In genomic region chr9:56191498-56192455, GRCm38 (mm10) we compare ENCODE assay signal across 11 mouse cellular contexts. TPM values are rescaled to one million over a fixed set of nuclear protein-coding genes. Genes with fewer than 3 reads are reported as not detected.
DNase-seq lines count a peak whose midpoint lies in the region; ATAC-seq and TF ChIP-seq lines count a peak whose summit lies in the region.
"Had no signal": no experiment of that assay in that cellular context is flagged by ENCODE, and none has a peak within 500 bp of the region (broad histone marks: within the 10 kb centered on the region; RNA-seq: fewer than 3 reads in every experiment).

No protein-coding gene starts in this region.

- TF ChIP-seq CTCF in cerebellum, adult 2 months (IDR thresholded peaks at IDR 0.05; ENCODE audit: borderline replicate concordance, insufficient read depth, low read depth, low read length) = no peak

- WGBS in hindbrain, embryonic 14.5 days = 44% methylated on average over 11 of the region's 11 CpGs
- WGBS in midbrain, embryonic 13.5 days = 55% methylated on average over 11 of the region's 11 CpGs
- WGBS in cerebellum, adult 2 months = 53% methylated on average over 11 of the region's 11 CpGs

- no peaks in the 10 kb centered on the region for H3K9me3 ChIP-seq in hindbrain, embryonic 14.5 days (ENCODE audit: control insufficient read depth, low read length)
- H3K9me3 ChIP-seq in midbrain, embryonic 13.5 days = no peaks in the 10 kb centered on the region
- H3K9me3 ChIP-seq: embryonic facial prominence, embryonic 12.5 days had no signal

- no peaks in the 10 kb centered on the region for H3K36me3 ChIP-seq in hindbrain, embryonic 14.5 days (replicated peaks; ENCODE audit: control insufficient read depth, insufficient read depth)
- H3K36me3 ChIP-seq in midbrain, embryonic 13.5 days = no peaks in the 10 kb centered on the region
- H3K36me3 ChIP-seq: embryonic facial prominence, embryonic 12.5 days had no signal

- no peak overlapping the region for H3K4me3 ChIP-seq in hindbrain, embryonic 14.5 days (replicated peaks; ENCODE audit: low read length)
- no peak overlapping the region for H3K4me3 ChIP-seq in midbrain, embryonic 13.5 days (replicated peaks)
- H3K4me3 ChIP-seq in cerebellum, adult 2 months (replicated peaks; ENCODE audit: insufficient read depth, low read depth, low read length) = no peak overlapping the region
- H3K4me3 ChIP-seq: embryonic facial prominence, embryonic 12.5 days had no signal

- peak overlapping the region; percentile 72 for H3K27ac ChIP-seq in hindbrain, embryonic 14.5 days
- H3K27ac ChIP-seq in midbrain, embryonic 13.5 days = peak overlapping the region; percentile 30; the same call in 1 of the 2 replicates
- no peak overlapping the region for H3K27ac ChIP-seq in cerebellum, adult 2 months (ENCODE audit: insufficient read depth, low read length)
- H3K27ac ChIP-seq: embryonic facial prominence, embryonic 12.5 days had no signal

- H3K27me3 ChIP-seq in hindbrain, embryonic 14.5 days (ENCODE audit: control insufficient read depth, insufficient read depth, low read length) = no peaks in the 10 kb centered on the region
- H3K27me3 ChIP-seq in midbrain, embryonic 13.5 days = 0 out of 2 replicates have a peak, but pooled peaks cover 9% of the 10 kb centered on the region
- no peaks in the 10 kb centered on the region for H3K27me3 ChIP-seq in cerebellum, adult 2 months (ENCODE audit: control insufficient read depth, insufficient read depth, low read length)
- H3K27me3 ChIP-seq: embryonic facial prominence, embryonic 12.5 days had no signal

- intact Hi-C loops in left cerebral cortex, postnatal 4 days (cut with DNase I) = no loop called here

- peak; percentile 49 for ATAC-seq in hindbrain, embryonic 14.5 days (ENCODE audit: low FRiP score)
- ATAC-seq in midbrain, embryonic 13.5 days = peak; percentile 71; the same call in 1 of the 2 replicates
- no peak for ATAC-seq in frontal cortex, adult (ENCODE audit: low TSS enrichment)
- no peak for ATAC-seq in erythroid progenitor cell, adult 5-6 weeks (replicated peaks; ENCODE audit: low FRiP score, poor library complexity, severe bottlenecking)
- ATAC-seq: liver, postnatal 0 days had no signal

- no peak for TF ChIP-seq POLR2A in cerebellum, adult 2 months (IDR thresholded peaks at IDR 0.05; ENCODE audit: borderline replicate concordance, insufficient read depth, low read length)

- DNase-seq in left cerebral cortex, postnatal 4 days = peak; percentile 25
- DNase-seq in left cerebral cortex, adult 18-20 months (ENCODE audit: low spot score in 2 of 2) = no peak
- DNase-seq in hindbrain, embryonic 14.5 days (ENCODE audit: low spot score) = peak; percentile 65
- DNase-seq in cerebellum, adult 2 months = no peak
- DNase-seq: adrenal gland, postnatal 14 days; heart, postnatal 4 days; liver, postnatal 0 days had no signal

- H3K4me1 ChIP-seq in hindbrain, embryonic 14.5 days (replicated peaks; ENCODE audit: control insufficient read depth, insufficient read depth, low read length) = peaks cover 13% of the 10 kb centered on the region
- peaks cover 19% of the 10 kb centered on the region for H3K4me1 ChIP-seq in midbrain, embryonic 13.5 days (replicated peaks)
- H3K4me1 ChIP-seq in cerebellum, adult 2 months (ENCODE audit: control insufficient read depth, insufficient read depth, low read length) = no peaks in the 10 kb centered on the region

- peak overlapping the region; percentile 22; the same call in 1 of the 2 replicates for H3K9ac ChIP-seq in hindbrain, embryonic 14.5 days
- H3K9ac ChIP-seq in midbrain, embryonic 13.5 days (replicated peaks) = no peak overlapping the region
- H3K9ac ChIP-seq: embryonic facial prominence, embryonic 12.5 days; liver, postnatal 0 days had no signal

- no peak overlapping the region for H3K4me2 ChIP-seq in hindbrain, embryonic 14.5 days (replicated peaks)
- no peak overlapping the region for H3K4me2 ChIP-seq in midbrain, embryonic 13.5 days (replicated peaks)
- H3K4me2 ChIP-seq: embryonic facial prominence, embryonic 12.5 days had no signal

RNA-seq across cellular contexts. Expression of gene Tspan3, which starts 26.5 kb away (rescaled TPM):
- total RNA-seq in left cerebral cortex, postnatal 4 days (2021) = 100 to 1,000 TPM; 238 to 243 TPM
- 100 to 1,000 TPM; 347 to 373 TPM for total RNA-seq in left cerebral cortex, adult 18-20 months (2021)
- polyA plus RNA-seq in hindbrain, embryonic 14.5 days (2014; fragmentation: Nextera tagmentation; extraction: Ambion mirVana) = 605 and 634 TPM in 2 replicates
- 587 and 592 TPM in 2 replicates for polyA plus RNA-seq in midbrain, embryonic 13.5 days (2015; fragmentation: Nextera tagmentation; extraction: Ambion mirVana)
- polyA plus RNA-seq in cerebellum, adult 2 months (2012; rRNA removed) = 515 and 542 TPM in 2 replicates
- 13.7 and 19.3 TPM in 2 replicates for total RNA-seq in erythroid progenitor cell, adult 5-6 weeks (2015; ENCODE audit: low replicate concordance)
- total RNA-seq in erythroid progenitor cell, adult 5-6 weeks (2017; ENCODE audit: low replicate concordance) = 2.7 and 3.2 TPM in 2 replicates

Comparison
In these comparisons a context has a peak if more than half of its experiments do, and no peak if none do; other contexts are left out.
1. DNase-seq: peak in left cerebral cortex, postnatal 4 days (single experiment) and hindbrain, embryonic 14.5 days (single experiment); none in left cerebral cortex, adult 18-20 months (0 of 2) and cerebellum, adult 2 months (0 of 2).
2. ATAC-seq: peak in hindbrain, embryonic 14.5 days (single experiment) and midbrain, embryonic 13.5 days (single experiment); none in frontal cortex, adult (single experiment) and erythroid progenitor cell, adult 5-6 weeks (single experiment).
3. RNA of gene Tspan3, which starts 26.5 kb away (total RNA-seq): 347 to 373 TPM in left cerebral cortex, adult 18-20 months and 238 to 243 TPM in left cerebral cortex, postnatal 4 days; 2.7 to 19.3 TPM in erythroid progenitor cell, adult 5-6 weeks; every median in the first group is over 10 times any median in the second.